Mouse (Mus musculus) liver, adult 2 months (tissue): Measurements from ENCODE around the gene Rwdd2a. TPM values are rescaled to one million over a fixed set of nuclear protein-coding genes. Genes with fewer than 3 reads are reported as not detected.

Source experiments
- DNase-seq: peaks from one replicate; pipeline ENCODE4 v3.0.0-alpha.2; 2011; ENCODE audit warnings: low read depth, low spot score; ENCODE audit errors: extremely low read depth
- H3K27ac ChIP-seq: fragments of 200-500 bp; replicated peaks from 2 replicates; pipeline ENCODE4 v1.5.1; 2012; ENCODE audit warnings: low read depth, mild to moderate bottlenecking, control low read depth, inconsistent platforms, low read length; ENCODE audit not compliant: insufficient read depth
- H3K27me3 ChIP-seq: fragments of 200-500 bp; 2 replicates; pipeline ENCODE4 v1.6.1; 2012; ENCODE audit warnings: mild to moderate bottlenecking, moderate library complexity, low read length, inconsistent platforms; ENCODE audit not compliant: control insufficient read depth, insufficient read depth
- H3K36me3 ChIP-seq: fragments of 200-500 bp; 2 replicates; pipeline ENCODE4 v1.6.1; 2012; ENCODE audit warnings: low read length, inconsistent platforms; ENCODE audit not compliant: control insufficient read depth, insufficient read depth
- H3K4me1 ChIP-seq: fragments of 200-500 bp; 2 replicates; pipeline ENCODE4 v1.6.1; 2011; ENCODE audit warnings: low read length; ENCODE audit not compliant: control insufficient read depth, insufficient read depth
- H3K4me3 ChIP-seq: fragments of 200-500 bp; 2 replicates; pipeline ENCODE4 v1.5.1; 2011; ENCODE audit warnings: low read depth, mild to moderate bottlenecking, control low read depth, low read length, moderate library complexity; ENCODE audit not compliant: insufficient read depth
- H3K79me2 ChIP-seq: fragments of 200-500 bp; 2 replicates; pipeline ENCODE4 v1.6.1; 2012; ENCODE audit warnings: inconsistent platforms, mild to moderate bottlenecking, low read length, moderate library complexity; ENCODE audit not compliant: control insufficient read depth, insufficient read depth
- H3K9ac ChIP-seq: fragments of 200-500 bp; 2 replicates; pipeline ENCODE4 v1.6.1; 2012; ENCODE audit warnings: low read depth, mild to moderate bottlenecking, control low read depth, inconsistent platforms, low read length
- CTCF ChIP-seq: fragments of 200-500 bp; IDR thresholded peaks from 2 replicates; pipeline ENCODE4 v1.5.1; 2011; ENCODE audit warnings: low read depth, low read length, control low read depth
- POLR2A ChIP-seq: fragments of 200-500 bp; IDR thresholded peaks from 2 replicates; pipeline ENCODE4 v1.6.1; 2011; ENCODE audit warnings: low read length, control low read depth; ENCODE audit not compliant: insufficient read depth; ENCODE audit errors: extremely low read depth
- WGBS: fragments of 180-500 bp; shearing (Covaris S2); methylation state at CpG from one replicate; pipeline ENCODE4 v1.1.7; 2018; 5-methylcytosine and 5-hydroxymethylcytosine counted together
- polyA plus RNA-seq: library from polyadenylated mRNA; depleted of rRNA; stranded (reverse); fragments of >200 nt; gene quantifications from 2 replicates; pipeline ENCODE4 v1.2.3, GENCODE M21; 2012; rRNA removed
- total RNA-seq: library from RNA; depleted of rRNA; stranded (reverse); fragments of >200 nt; gene quantifications from 2 replicates; pipeline ENCODE4 v1.2.3, GENCODE M21; 2014; rRNA removed

The Rwdd2a gene
- total RNA-seq = 0.20 TPM in 1 of 2 replicates, not detected in the other
- polyA plus RNA-seq = 0.11 TPM in 1 of 2 replicates, not detected in the other

DNA sequence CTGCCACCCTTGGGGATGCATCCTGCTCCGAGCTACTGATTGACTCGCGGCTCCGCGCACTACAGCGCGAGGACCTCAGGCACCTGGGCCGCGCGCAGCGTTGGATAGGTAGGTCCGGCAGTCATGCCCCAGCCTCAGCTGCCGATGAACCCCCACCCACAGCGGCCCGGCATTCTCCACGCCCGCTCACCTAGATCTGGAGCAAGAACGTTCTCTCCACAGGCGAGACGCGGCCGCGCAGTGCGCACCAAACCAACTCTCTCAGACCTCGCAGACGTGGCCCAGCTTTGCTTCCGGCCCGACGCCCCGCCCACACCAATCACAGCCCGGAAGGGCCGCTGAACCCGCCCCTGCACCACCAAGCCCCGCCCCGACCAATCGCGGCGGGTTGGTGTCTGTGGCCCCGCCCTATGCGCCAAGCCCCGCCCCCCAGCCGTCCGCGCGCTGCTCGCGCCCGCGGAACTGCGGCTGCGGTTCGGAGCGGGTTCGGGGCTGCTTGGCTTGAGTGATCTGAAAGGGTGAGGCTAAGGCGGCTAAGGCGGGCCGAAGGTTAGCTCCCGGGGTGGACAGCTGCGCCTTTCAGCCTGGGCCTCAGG lies at the start of gene Rwdd2a, which contains the start of gene Pgm3:
Rwdd2a (plus strand) TSS at position 452 of the 596 bp plus-strand sequence.
Pgm3 (minus strand) TSS at position 303 of the 596 bp plus-strand sequence.
- peak; percentile 93 for TF ChIP-seq POLR2A
- no peak for TF ChIP-seq CTCF
- H3K36me3 ChIP-seq = peaks cover 37% of the 10 kb centered on the region
- peak within 1 kb of the TSS; percentile 14 for H3K27ac ChIP-seq
- peak within 1 kb of the TSS; percentile 80 for H3K9ac ChIP-seq
- no peaks in the 10 kb centered on the region for H3K79me2 ChIP-seq
- under 1% methylated on average over 59 of the region's 59 CpGs for WGBS
- peaks cover 10% of the 10 kb centered on the region; the same call in 1 of the 2 replicates for H3K4me1 ChIP-seq
- DNase-seq = peak; percentile 74
- no peaks in the 10 kb centered on the region for H3K27me3 ChIP-seq
- H3K4me3 ChIP-seq = peak within 1 kb of the TSS; percentile 74

DNA sequence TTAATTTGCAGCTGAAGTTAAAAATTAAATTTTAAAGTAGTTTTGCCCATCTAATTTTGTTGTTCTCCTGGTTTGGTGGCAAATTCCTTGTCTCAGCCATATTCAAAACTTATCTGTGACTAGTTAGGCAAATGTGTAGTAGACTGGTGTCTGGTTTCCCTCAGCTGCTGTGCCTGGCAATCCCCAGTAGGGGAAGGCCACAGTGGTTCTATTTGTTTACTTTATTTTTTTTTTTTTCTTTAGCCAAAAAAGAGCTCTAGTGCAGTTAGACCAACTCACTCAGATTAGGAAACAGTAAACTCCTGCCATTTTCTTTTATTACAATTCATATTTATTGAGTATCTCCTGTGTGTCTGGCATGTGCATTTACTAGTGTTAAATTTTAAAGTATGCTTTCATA lies 49.5 kb upstream of the Rwdd2a start:
- no peak overlapping the region for H3K9ac ChIP-seq
- H3K79me2 ChIP-seq = no peaks in the 10 kb centered on the region
- no peak for DNase-seq
- H3K36me3 ChIP-seq = peaks cover 42% of the 10 kb centered on the region
- TF ChIP-seq CTCF (peak; percentile 18; the same call in 1 of the 2 replicates), POLR2A (no peak)
- no peak overlapping the region for H3K4me3 ChIP-seq
- H3K4me1 ChIP-seq = no peaks in the 10 kb centered on the region
- H3K27me3 ChIP-seq = no peaks in the 10 kb centered on the region
- no peak overlapping the region for H3K27ac ChIP-seq

- Histone ChIP-seq H3K4me1 (no peaks in the 10 kb centered on the region), H3K27me3 (no peaks in the 10 kb centered on the region), H3K27ac (no peak overlapping the region), H3K9ac (no peak overlapping the region), H3K79me2 (no peaks in the 10 kb centered on the region), H3K36me3 (peaks cover 28% of the 10 kb centered on the region), H3K4me3 (no peak overlapping the region)
- no peak for TF ChIP-seq POLR2A
- no peak for TF ChIP-seq CTCF
- WGBS = 51% methylated on average over 2 of the region's 2 CpGs
- DNase-seq = no peak
Measured at GRCm38 (mm10) chr9:86525600-86525999, 46.2 kb upstream of the Rwdd2a start.

- Histone ChIP-seq H3K79me2 (no peaks in the 10 kb centered on the region), H3K27ac (no peak overlapping the region), H3K4me1 (no peaks in the 10 kb centered on the region), H3K4me3 (no peak overlapping the region), H3K27me3 (no peaks in the 10 kb centered on the region), H3K9ac (no peak overlapping the region), H3K36me3 (peaks cover 12% of the 10 kb centered on the region)
- TF ChIP-seq CTCF (no peak), POLR2A (no peak)
- DNase-seq = peak; percentile 68
- 48% methylated on average over 5 of the region's 5 CpGs for WGBS
Measured at GRCm38 (mm10) chr9:86534071-86534470, 37.7 kb upstream of the Rwdd2a start.

DNA sequence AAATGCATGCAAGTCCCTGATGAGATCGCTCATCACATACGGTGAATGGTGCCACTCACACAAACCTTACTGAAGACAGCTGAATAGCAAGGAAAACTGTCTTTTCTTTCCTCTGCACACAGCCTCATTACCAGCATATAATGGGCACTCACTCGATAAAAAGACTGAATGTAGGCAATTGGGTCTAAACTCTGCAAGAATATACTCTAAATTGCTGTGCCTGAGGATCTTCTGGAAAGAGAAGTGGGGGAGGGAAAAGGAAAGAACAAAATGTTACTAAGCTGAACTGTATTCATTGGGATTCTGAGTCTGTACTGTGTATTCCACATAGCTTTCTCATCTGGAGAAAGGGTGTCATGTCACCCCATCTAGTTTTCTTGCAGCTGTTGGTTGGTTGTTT lies 28.3 kb upstream of the Rwdd2a start:
- 92% methylated on average over 3 of the region's 3 CpGs for WGBS
- TF ChIP-seq CTCF (no peak), POLR2A (no peak)
- no peak overlapping the region for H3K27ac ChIP-seq

DNA sequence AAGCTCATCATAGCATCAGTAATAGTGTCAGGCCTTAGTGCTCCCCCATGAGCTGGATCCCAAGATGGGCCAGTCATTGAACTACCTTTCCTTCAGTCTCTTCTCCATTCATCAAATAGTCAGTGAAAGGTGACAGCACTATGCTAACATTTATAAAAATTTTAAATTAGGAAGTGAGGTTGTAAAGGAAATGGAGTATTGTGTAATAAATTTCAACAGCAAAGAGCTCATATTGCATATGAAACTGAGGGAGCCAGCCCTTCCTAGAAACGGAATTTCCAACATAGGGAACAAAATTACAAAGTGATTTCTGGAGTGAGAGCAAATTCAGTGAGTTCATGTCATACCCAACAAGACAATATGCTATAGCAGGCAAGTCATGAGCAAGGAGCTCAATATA lies 27.2 kb upstream of the Rwdd2a start:
- WGBS = 50% methylated on average over 1 of the region's 1 CpGs
- no peak for TF ChIP-seq POLR2A
- Histone ChIP-seq H3K36me3 (peaks cover 55% of the 10 kb centered on the region), H3K79me2 (no peaks in the 10 kb centered on the region), H3K9ac (no peak overlapping the region), H3K4me1 (no peaks in the 10 kb centered on the region), H3K27me3 (no peaks in the 10 kb centered on the region), H3K27ac (no peak overlapping the region), H3K4me3 (no peak overlapping the region)
- no peak for DNase-seq

More for the DNA sequence above, 28.3 kb upstream of the Rwdd2a start:
- DNase-seq = no peak
- Histone ChIP-seq H3K36me3 (peaks cover 50% of the 10 kb centered on the region), H3K79me2 (no peaks in the 10 kb centered on the region), H3K4me3 (no peak overlapping the region), H3K27me3 (no peaks in the 10 kb centered on the region), H3K9ac (no peak overlapping the region), H3K4me1 (no peaks in the 10 kb centered on the region)
